8 mouse cellular contexts compared by ENCODE assay signal in the genomic region with DNA sequence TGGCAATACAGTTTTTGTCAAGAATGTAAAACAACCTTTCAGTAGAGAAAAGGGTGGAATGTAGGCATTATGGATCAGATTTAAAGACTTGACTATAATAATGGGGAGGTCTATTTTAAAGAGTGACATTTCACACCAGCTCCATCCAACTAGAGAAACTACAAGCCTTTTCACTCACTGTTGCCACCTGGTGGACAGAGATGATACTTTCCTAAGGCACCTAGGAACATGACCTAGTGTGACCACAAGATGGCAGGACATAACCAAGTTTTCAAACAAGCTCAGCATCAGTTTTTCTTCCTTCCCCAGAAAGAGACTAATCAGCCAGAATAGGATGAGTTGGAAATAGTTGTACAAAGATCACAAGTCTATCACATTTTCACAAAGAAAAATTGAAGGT.
A peak's percentile ranks its signal among the peaks of the same experiment; 100 is the strongest.
DNase-seq lines count a peak whose midpoint lies in the region; ATAC-seq and TF ChIP-seq lines count a peak whose summit lies in the region.

No protein-coding gene starts in this region.

- intact Hi-C loops in heart, adult 2 months (cut with DNase I) = loop anchor here (10.0 kb wide), 1 partner anchor 1900 kb away; a partner anchor contains a TSS

- no peaks in the 10 kb centered on the region for H3K79me2 ChIP-seq in heart, adult 2 months (replicated peaks; ENCODE audit: control insufficient read depth, insufficient read depth, low read length)

- no peaks in the 10 kb centered on the region for H3K27me3 ChIP-seq in embryonic facial prominence, embryonic 10.5 days (replicated peaks; ENCODE audit: low read depth, poor library complexity, severe bottlenecking)
- no peaks in the 10 kb centered on the region for H3K27me3 ChIP-seq in heart, adult 2 months (ENCODE audit: control insufficient read depth, insufficient read depth, low read length)
- no peaks in the 10 kb centered on the region for H3K27me3 ChIP-seq in liver, embryonic 14.5 days (ENCODE audit: control insufficient read depth, insufficient read depth, low read length)

- no peak for TF ChIP-seq POLR2A in heart, adult 2 months (IDR thresholded peaks at IDR 0.05; ENCODE audit: insufficient read depth, low read depth, low read length)

- no peak for TF ChIP-seq CTCF in heart, adult 2 months (IDR thresholded peaks at IDR 0.05)
- TF ChIP-seq CTCF in liver, embryonic 14.5 days (IDR thresholded peaks at IDR 0.05; ENCODE audit: low read depth) = peak; percentile 90

- no peak for TF ChIP-seq EP300 in heart, adult 2 months (IDR thresholded peaks at IDR 0.05; ENCODE audit: insufficient read depth, low read depth, low read length)
- TF ChIP-seq EP300 in liver, embryonic 14.5 days (IDR thresholded peaks at IDR 0.05; ENCODE audit: low read depth) = no peak

- peak; percentile 90 for ATAC-seq in CD4-positive, CD25-positive, alpha-beta regulatory T cell, adult 4 months
- ATAC-seq in liver, embryonic 14.5 days (ENCODE audit: insufficient read depth) = no peak
- peak; percentile 84 for ATAC-seq in neutrophil, adult 5-6 weeks (ENCODE audit: extremely low read depth, insufficient number of reproducible peaks, low FRiP score, poor library complexity, severe bottlenecking)

- no peaks in the 10 kb centered on the region for H3K4me1 ChIP-seq in embryonic facial prominence, embryonic 10.5 days
- H3K4me1 ChIP-seq in heart, adult 2 months (ENCODE audit: control insufficient read depth, insufficient read depth, low read length) = no peaks in the 10 kb centered on the region
- H3K4me1 ChIP-seq in liver, embryonic 14.5 days (replicated peaks; ENCODE audit: control insufficient read depth in 2 of 2, insufficient read depth in 2 of 2, low read length in 1 of 2) = no peaks in the 10 kb centered on the region

- H3K27ac ChIP-seq in embryonic facial prominence, embryonic 10.5 days (replicated peaks) = no peak overlapping the region
- no peak overlapping the region for H3K27ac ChIP-seq in heart, adult 2 months
- H3K27ac ChIP-seq in liver, embryonic 14.5 days = no peak overlapping the region

- no peak overlapping the region for H3K4me2 ChIP-seq in liver, embryonic 14.5 days (ENCODE audit: low read depth)

- H3K4me3 ChIP-seq in embryonic facial prominence, embryonic 10.5 days = no peak overlapping the region
- no peak overlapping the region for H3K4me3 ChIP-seq in heart, adult 2 months
- no peak overlapping the region for H3K4me3 ChIP-seq in liver, embryonic 14.5 days (ENCODE audit: insufficient read depth in 1 of 2, low read depth in 2 of 2, low read length in 2 of 2)

- no peaks in the 10 kb centered on the region for H3K9me3 ChIP-seq in embryonic facial prominence, embryonic 10.5 days
- H3K9me3 ChIP-seq in liver, embryonic 14.5 days (ENCODE audit: control insufficient read depth, low read length) = no peaks in the 10 kb centered on the region

- DNase-seq in adrenal gland, postnatal 14 days = peak; percentile 80
- DNase-seq in embryonic facial prominence, embryonic 10.5 days (ENCODE audit: low spot score) = peak; percentile 75
- DNase-seq in heart, adult 2 months = peak; percentile 58 to 59
- DNase-seq in kidney, postnatal 25 days = peak; percentile 52 to 89
- peak; percentile 35 to 43 (median 36) for DNase-seq in liver, embryonic 14.5 days (ENCODE audit: low read depth in 3 of 3, low spot score in 3 of 3)
- DNase-seq in thymus, postnatal 10 days (ENCODE audit: low spot score in 2 of 2) = peak; percentile 45 to 78

- H3K9ac ChIP-seq in heart, adult 2 months (ENCODE audit: low read depth, low read length) = no peak overlapping the region
- H3K9ac ChIP-seq in liver, embryonic 14.5 days (replicated peaks) = no peak overlapping the region

- no peaks in the 10 kb centered on the region for H3K36me3 ChIP-seq in embryonic facial prominence, embryonic 10.5 days (replicated peaks)
- H3K36me3 ChIP-seq in heart, adult 2 months (ENCODE audit: control insufficient read depth, insufficient read depth, low read length) = no peaks in the 10 kb centered on the region
- no peaks in the 10 kb centered on the region for H3K36me3 ChIP-seq in liver, embryonic 14.5 days (replicated peaks; ENCODE audit: control insufficient read depth, insufficient read depth, low read depth)
